Mouse (Mus musculus): ENCODE results near the gene Gipr. TPM values are rescaled to one million over a fixed set of nuclear protein-coding genes. Genes with fewer than 3 reads are reported as not detected.

Gipr gene
- polyA plus RNA-seq (2017; shearing (Covaris generic)) = not detected

DNA sequence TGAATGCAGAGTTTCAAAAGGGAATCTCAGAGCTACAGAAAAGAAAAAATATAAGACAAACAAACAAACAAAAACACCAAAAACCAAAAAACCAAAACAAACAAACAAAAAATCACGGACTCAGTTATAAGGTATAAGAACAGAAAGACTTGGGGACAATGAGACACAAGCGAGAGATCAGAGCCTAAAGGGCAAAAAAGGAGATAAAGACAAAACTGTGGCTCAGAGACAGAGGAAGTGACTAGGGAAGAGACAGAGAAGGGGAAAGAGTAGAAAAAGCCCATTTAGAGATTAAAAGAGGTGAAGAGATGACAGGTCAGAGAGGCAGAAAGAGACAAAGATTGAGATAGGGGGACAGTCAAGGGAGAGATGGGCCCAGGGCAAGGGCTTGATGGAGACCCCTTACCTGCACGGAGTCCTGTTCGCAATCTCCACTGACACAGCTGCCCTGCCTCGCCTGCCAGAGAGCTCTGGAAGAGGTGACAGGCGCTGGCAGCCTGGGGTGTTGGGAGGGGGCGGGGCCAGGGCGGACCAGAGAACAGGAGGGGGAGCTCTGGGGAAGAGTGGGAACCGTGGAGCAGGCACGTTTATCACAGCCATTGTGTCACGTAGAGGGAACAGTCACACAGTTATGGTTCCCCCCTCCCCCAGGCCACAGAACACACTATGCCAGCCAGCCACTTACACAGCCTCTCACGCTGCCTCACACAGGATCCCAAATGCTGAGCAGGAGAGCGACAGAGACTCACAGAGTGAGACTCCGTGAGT lies at the start of gene Gipr:
Gipr (minus strand) TSS at position 472 of the 768 bp plus-strand sequence.

GRCm38 (mm10) chr7:19211996-19212755 lies 46.2 kb upstream of the Gipr start, which contains the start of gene Gpr4:
Gene Gpr4 (plus strand): TSS chr7:19212538.

DNA sequence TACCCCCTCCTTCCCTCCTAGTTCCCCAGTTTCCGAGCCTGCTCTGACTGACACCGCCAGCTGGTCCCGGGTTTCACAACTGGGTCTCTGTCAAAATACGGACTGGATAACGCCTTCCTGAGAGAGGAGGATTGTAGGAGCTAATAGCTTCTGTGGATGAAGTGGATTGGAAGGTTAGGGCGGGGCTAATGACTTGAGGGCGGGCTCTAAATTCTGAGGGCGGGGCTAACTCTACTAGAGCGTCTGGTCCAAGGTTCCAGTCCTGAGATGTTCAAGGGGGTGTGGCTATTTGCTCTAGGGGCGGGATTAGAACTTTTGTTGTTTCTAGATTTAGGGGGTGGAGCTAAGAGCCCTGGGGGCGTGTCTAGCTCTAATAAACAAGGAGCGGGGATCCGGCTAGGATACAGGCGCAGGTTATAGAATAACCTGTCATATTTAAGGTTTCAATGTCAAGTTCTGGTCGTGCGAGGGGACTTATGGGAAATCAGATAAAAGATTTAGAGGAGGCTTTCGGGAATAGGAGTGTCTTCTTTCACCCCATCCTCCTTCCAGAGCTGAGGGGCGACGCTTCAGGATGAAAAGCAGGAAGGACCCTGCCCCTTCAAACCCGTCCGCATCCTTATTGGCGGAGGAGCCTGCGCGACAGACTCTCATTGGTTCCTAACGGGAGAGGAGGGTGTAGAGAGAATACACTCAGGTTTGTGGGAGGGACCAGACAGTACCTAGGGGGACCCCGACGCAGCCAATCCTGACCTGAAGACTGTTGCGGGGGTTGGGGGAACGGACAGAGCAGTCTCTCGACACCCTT lies 10.0 kb upstream of the Gipr start, which contains the start of gene Eml2:
Eml2 (plus strand) TSS at position 714 of the 808 bp plus-strand sequence.

GRCm38 (mm10) chr7:19149626-19150025 lies 16.3 kb downstream of the Gipr start, which contains the start of gene Snrpd2:
Gene Snrpd2 (plus strand): TSS chr7:19149722.

GRCm38 (mm10) chr7:19148875-19149541 lies 16.9 kb downstream of the Gipr start, which contains the start of gene Qpctl:
Gene Qpctl (minus strand): TSS chr7:19149291.

DNA sequence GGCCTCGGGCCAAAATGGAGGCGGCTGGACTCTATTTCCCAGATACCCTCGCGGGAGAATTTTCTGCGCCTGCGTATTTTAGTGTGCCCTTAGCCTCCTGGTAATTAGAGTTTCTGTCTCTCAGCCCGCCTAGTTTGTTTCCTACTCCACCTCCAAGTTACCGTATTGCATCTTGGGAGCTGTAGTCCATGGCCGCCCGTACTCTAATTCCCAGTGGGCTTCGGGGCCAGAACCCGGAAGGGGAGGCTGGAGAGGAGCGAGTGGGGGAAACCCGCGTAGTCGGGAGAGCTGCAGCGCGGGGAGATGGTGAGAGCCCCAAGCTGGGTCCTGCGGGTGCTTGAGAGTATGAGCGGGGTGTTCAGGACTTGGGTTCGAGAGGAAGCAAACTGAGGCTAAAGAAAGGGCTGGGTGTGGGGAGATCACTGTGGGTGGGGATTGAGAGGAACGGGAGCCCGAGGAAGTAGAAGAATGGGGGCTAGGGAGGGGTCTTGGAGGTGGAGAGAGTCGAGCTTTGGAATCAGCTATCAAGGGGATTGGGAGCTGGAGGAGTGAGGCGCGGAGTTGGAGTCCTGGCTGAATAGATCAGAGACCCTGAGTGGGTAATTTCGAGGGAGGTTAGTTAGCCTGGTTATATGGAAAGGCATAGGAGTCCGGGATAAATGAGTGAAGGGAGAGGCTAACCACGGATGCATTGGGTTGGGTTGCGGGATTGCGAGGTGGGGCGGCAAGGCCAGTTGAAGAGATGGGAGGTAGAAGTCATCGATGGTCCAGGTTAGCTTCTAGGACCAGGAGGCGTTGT lies 46.1 kb downstream of the Gipr start, which contains the start of gene Fbxo46:
Fbxo46 (plus strand) TSS at position 229 of the 799 bp plus-strand sequence.

DNA sequence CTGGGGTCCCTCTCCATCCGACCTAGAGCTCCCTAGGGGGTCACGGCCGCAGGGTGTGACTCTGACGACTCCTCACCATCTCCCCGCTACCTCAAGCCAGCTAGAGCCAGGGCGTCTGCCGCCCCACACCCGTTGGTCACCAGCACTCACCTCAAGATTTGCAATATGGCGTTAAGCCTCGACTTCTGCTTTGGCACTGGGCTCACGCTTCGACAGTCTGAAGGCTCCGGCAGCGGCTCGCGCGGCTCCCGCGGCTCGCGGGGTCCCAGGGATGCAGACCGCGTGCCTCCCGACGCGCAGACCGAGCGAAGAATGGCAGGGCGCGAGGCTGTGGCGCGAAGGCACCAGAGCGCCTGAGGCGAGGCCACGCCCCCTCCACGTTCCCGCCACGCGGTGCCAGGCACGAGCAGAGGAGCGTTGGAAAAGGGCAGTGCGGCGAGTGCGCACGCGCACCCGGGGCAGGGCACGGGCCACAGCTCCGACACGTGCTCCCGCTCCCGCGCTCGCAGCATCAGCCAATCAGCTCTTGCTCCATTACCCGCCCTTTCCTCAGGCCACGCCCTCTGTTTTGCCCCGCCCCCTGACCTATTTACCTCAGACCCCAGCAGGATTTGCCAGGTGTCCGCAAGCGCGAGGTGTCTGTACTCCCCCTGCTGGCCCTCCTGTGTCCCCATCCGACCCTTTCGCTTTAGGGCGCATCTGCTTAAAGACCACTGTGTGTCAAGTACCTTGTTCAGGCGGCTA lies 47.7 kb downstream of the Gipr start, which contains the start of gene Gm4969:
Gm4969 (minus strand) TSS at position 341 of the 744 bp plus-strand sequence.

Other genes starting within 250 kb of the Gipr start
- not detected for gene Nova2, start 240.2 kb downstream of the Gipr start, polyA plus RNA-seq (2017; shearing (Covaris generic))
- gene Nanos2, start 178.7 kb downstream of the Gipr start, polyA plus RNA-seq (2017; shearing (Covaris generic)) = not detected
- gene Mypop, start 174.9 kb downstream of the Gipr start, polyA plus RNA-seq (2017; shearing (Covaris generic)) = 5.5 TPM
- 32.3 TPM for gene Irf2bp1, start 162.1 kb downstream of the Gipr start, polyA plus RNA-seq (2017; shearing (Covaris generic))
- not detected for gene Foxa3, start 142.6 kb downstream of the Gipr start, polyA plus RNA-seq (2017; shearing (Covaris generic))
- 17.2 TPM for gene Sympk, start 141.8 kb downstream of the Gipr start, polyA plus RNA-seq (2017; shearing (Covaris generic))
- not detected for gene Rsph6a, start 111.4 kb downstream of the Gipr start, polyA plus RNA-seq (2017; shearing (Covaris generic))
- gene Dmwd, start 89.9 kb downstream of the Gipr start, polyA plus RNA-seq (2017; shearing (Covaris generic)) = not detected
- not detected for gene Dmpk, start 82.3 kb downstream of the Gipr start, polyA plus RNA-seq (2017; shearing (Covaris generic))
- not detected for gene Six5, start 71.5 kb downstream of the Gipr start, polyA plus RNA-seq (2017; shearing (Covaris generic))
- gene Gm4969, start 47.8 kb downstream of the Gipr start, polyA plus RNA-seq (2017; shearing (Covaris generic)) = not detected
- gene Fbxo46, start 46.3 kb downstream of the Gipr start, polyA plus RNA-seq (2017; shearing (Covaris generic)) = 10.6 TPM
- 9.3 TPM for gene Qpctl, start 16.8 kb downstream of the Gipr start, polyA plus RNA-seq (2017; shearing (Covaris generic))
- 34.4 TPM for gene Snrpd2, start 16.4 kb downstream of the Gipr start, polyA plus RNA-seq (2017; shearing (Covaris generic))
- gene Eml2, start 10.3 kb upstream of the Gipr start, polyA plus RNA-seq (2017; shearing (Covaris generic)) = 11.0 TPM
- not detected for gene Gpr4, start 46.4 kb upstream of the Gipr start, polyA plus RNA-seq (2017; shearing (Covaris generic))
- 66.0 TPM for gene Opa3, start 62.2 kb upstream of the Gipr start, polyA plus RNA-seq (2017; shearing (Covaris generic))
- 205 TPM for gene Vasp, start 105.7 kb upstream of the Gipr start, polyA plus RNA-seq (2017; shearing (Covaris generic))
- 3.0 TPM for gene Ppm1n, start 113.9 kb upstream of the Gipr start, polyA plus RNA-seq (2017; shearing (Covaris generic))
- 0.50 TPM for gene Rtn2, start 116.5 kb upstream of the Gipr start, polyA plus RNA-seq (2017; shearing (Covaris generic))
- 39.6 TPM for gene Fosb, start 143.9 kb upstream of the Gipr start, polyA plus RNA-seq (2017; shearing (Covaris generic))
- 64.9 TPM for gene Ercc1, start 178.7 kb upstream of the Gipr start, polyA plus RNA-seq (2017; shearing (Covaris generic))
- gene Cd3eap, start 193.4 kb upstream of the Gipr start, polyA plus RNA-seq (2017; shearing (Covaris generic)) = 5.2 TPM
- gene Ppp1r13l, start 193.6 kb upstream of the Gipr start, polyA plus RNA-seq (2017; shearing (Covaris generic)) = 0.84 TPM
- 8.5 TPM for gene Ercc2, start 215.9 kb upstream of the Gipr start, polyA plus RNA-seq (2017; shearing (Covaris generic))
- 4.7 TPM for gene Klc3, start 238.0 kb upstream of the Gipr start, polyA plus RNA-seq (2017; shearing (Covaris generic))
- 0.18 TPM for gene Ckm, start 238.6 kb upstream of the Gipr start, polyA plus RNA-seq (2017; shearing (Covaris generic))

Data from effector memory CD4-positive, alpha-beta T cell, adult 7 months (primary cell).